ENCODE assay signal across 8 mouse cellular contexts in genomic region chr6:91685896-91686295, GRCm38 (mm10). TPM values are rescaled to one million over a fixed set of nuclear protein-coding genes. Genes with fewer than 3 reads are reported as not detected.
DNase-seq lines count a peak whose midpoint lies in the region; ATAC-seq and TF ChIP-seq lines count a peak whose summit lies in the region.

No protein-coding gene starts in this region.

- WGBS in embryonic facial prominence, embryonic 11.5 days = 64% methylated on average over 7 of the region's 7 CpGs
- 83% methylated on average over 7 of the region's 7 CpGs for WGBS in hindbrain, embryonic 16.5 days
- 82% methylated on average over 7 of the region's 7 CpGs for WGBS in midbrain, embryonic 12.5 days

- no peaks in the 10 kb centered on the region for H3K27me3 ChIP-seq in embryonic facial prominence, embryonic 11.5 days (ENCODE audit: control insufficient read depth, insufficient read depth, low read length)
- no peaks in the 10 kb centered on the region for H3K27me3 ChIP-seq in hindbrain, embryonic 16.5 days (replicated peaks; ENCODE audit: control insufficient read depth, insufficient read depth, low read length)
- H3K27me3 ChIP-seq in midbrain, embryonic 12.5 days = no peaks in the 10 kb centered on the region

- intact Hi-C loops in gastrocnemius, adult 2 months (cut with DNase I) = loop anchor here (1.0 to 2.0 kb wide), 2 partner anchors 53 to 110 kb away; no protein-coding TSS in a partner anchor

- H3K9me3 ChIP-seq in embryonic facial prominence, embryonic 11.5 days (replicated peaks; ENCODE audit: control insufficient read depth, low read length) = no peaks in the 10 kb centered on the region
- no peaks in the 10 kb centered on the region for H3K9me3 ChIP-seq in hindbrain, embryonic 16.5 days (ENCODE audit: control insufficient read depth, low read length)
- H3K9me3 ChIP-seq in midbrain, embryonic 12.5 days = no peaks in the 10 kb centered on the region

- no peak for DNase-seq in gastrocnemius, adult 2 months
- no peak for DNase-seq in gastrocnemius, postnatal 25 days
- DNase-seq in embryonic facial prominence, embryonic 11.5 days (ENCODE audit: low spot score) = no peak
- DNase-seq in testis, postnatal 14 days (ENCODE audit: low spot score) = no peak
- no peak for DNase-seq in left cerebral cortex, adult 18-20 months (ENCODE audit: low spot score in 2 of 2)
- DNase-seq in c-Kit-positive CD71-positive TER-119-positive erythroid progenitor cells, embryonic 14.5 days (ENCODE audit: low spot score) = no peak

- no peak for TF ChIP-seq CTCF in gastrocnemius, adult 2 months (IDR thresholded peaks at IDR 0.05)

- H3K4me3 ChIP-seq in gastrocnemius, adult 2 months = peak overlapping the region; percentile 99
- 0 out of 2 replicates have a peak overlapping the region, but pooled peaks have one; percentile 0 for H3K4me3 ChIP-seq in embryonic facial prominence, embryonic 11.5 days (ENCODE audit: low read depth, low read length)
- H3K4me3 ChIP-seq in hindbrain, embryonic 16.5 days (ENCODE audit: low read length) = peak overlapping the region; percentile 91
- H3K4me3 ChIP-seq in midbrain, embryonic 12.5 days = peak overlapping the region; percentile 91

- peak overlapping the region; percentile 92 for H3K4me2 ChIP-seq in embryonic facial prominence, embryonic 11.5 days (ENCODE audit: low read depth, low read length)
- peak overlapping the region; percentile 81 for H3K4me2 ChIP-seq in hindbrain, embryonic 16.5 days (ENCODE audit: low read length)
- peak overlapping the region; percentile 91 for H3K4me2 ChIP-seq in midbrain, embryonic 12.5 days (replicated peaks)

- no peaks in the 10 kb centered on the region for H3K36me3 ChIP-seq in embryonic facial prominence, embryonic 11.5 days (replicated peaks; ENCODE audit: control insufficient read depth, insufficient read depth, low read depth, low read length)
- H3K36me3 ChIP-seq in hindbrain, embryonic 16.5 days (ENCODE audit: control insufficient read depth, insufficient read depth, low read length) = no peaks in the 10 kb centered on the region
- H3K36me3 ChIP-seq in midbrain, embryonic 12.5 days = peaks cover 5% of the 10 kb centered on the region; the same call in 1 of the 2 replicates

- H3K4me1 ChIP-seq in embryonic facial prominence, embryonic 11.5 days (ENCODE audit: control insufficient read depth, insufficient read depth, low read length) = no peaks in the 10 kb centered on the region
- peaks cover 33% of the 10 kb centered on the region for H3K4me1 ChIP-seq in hindbrain, embryonic 16.5 days (ENCODE audit: control insufficient read depth, insufficient read depth, low read depth, low read length)
- H3K4me1 ChIP-seq in midbrain, embryonic 12.5 days = peaks cover 52% of the 10 kb centered on the region

- H3K9ac ChIP-seq in embryonic facial prominence, embryonic 11.5 days (replicated peaks; ENCODE audit: low read length) = no peak overlapping the region
- H3K9ac ChIP-seq in hindbrain, embryonic 16.5 days (ENCODE audit: low read depth, low read length) = peak overlapping the region; percentile 91
- H3K9ac ChIP-seq in midbrain, embryonic 12.5 days (replicated peaks) = no peak overlapping the region

- no peak for ATAC-seq in embryonic facial prominence, embryonic 11.5 days (replicated peaks; ENCODE audit: insufficient number of reproducible peaks, low FRiP score, low TSS enrichment, low read depth)
- no peak for ATAC-seq in hindbrain, embryonic 16.5 days
- no peak for ATAC-seq in midbrain, embryonic 12.5 days (ENCODE audit: low FRiP score, low read depth)

- H3K27ac ChIP-seq in gastrocnemius, adult 2 months = peak overlapping the region; percentile 99
- no peak overlapping the region for H3K27ac ChIP-seq in embryonic facial prominence, embryonic 11.5 days (replicated peaks; ENCODE audit: low read depth, low read length)
- no peak overlapping the region; the same call in 1 of the 2 replicates for H3K27ac ChIP-seq in hindbrain, embryonic 16.5 days (ENCODE audit: low read depth, low read length)
- no peak overlapping the region for H3K27ac ChIP-seq in midbrain, embryonic 12.5 days (replicated peaks)

RNA-seq across cellular contexts. Expression of gene Slc6a6, which starts 2.0 kb away (rescaled TPM):
- total RNA-seq in gastrocnemius, adult 2 months (2021) = 10 to 100 TPM; 67.0 to 91.9 TPM
- 10 to 100 TPM; 52.1 to 57.8 TPM for total RNA-seq in gastrocnemius, postnatal 25 days (2021)
- 35.3 and 40.6 TPM in 2 replicates for polyA plus RNA-seq in embryonic facial prominence, embryonic 11.5 days (2014; fragmentation: Nextera tagmentation; extraction: Ambion mirVana)
- polyA plus RNA-seq in hindbrain, embryonic 16.5 days (2015; fragmentation: Nextera tagmentation; extraction: Ambion mirVana) = 108 TPM in 2 replicates
- polyA plus RNA-seq in midbrain, embryonic 12.5 days (2016; fragmentation: Nextera tagmentation; extraction: Ambion mirVana) = 69.4 and 82.8 TPM in 2 replicates
- 100 to 1,000 TPM; 134 to 137 TPM for total RNA-seq in left cerebral cortex, adult 18-20 months (2021)

Comparison
In these comparisons a context has a peak if more than half of its experiments do, and no peak if none do; other contexts are left out.
1. H3K4me3 ChIP-seq: peak in every context shown above with its lines; median percentile 99 in gastrocnemius, adult 2 months; 91 in hindbrain, embryonic 16.5 days; 91 in midbrain, embryonic 12.5 days; 0 in embryonic facial prominence, embryonic 11.5 days.